9 mouse cellular contexts compared by ENCODE assay signal in the genomic region with DNA sequence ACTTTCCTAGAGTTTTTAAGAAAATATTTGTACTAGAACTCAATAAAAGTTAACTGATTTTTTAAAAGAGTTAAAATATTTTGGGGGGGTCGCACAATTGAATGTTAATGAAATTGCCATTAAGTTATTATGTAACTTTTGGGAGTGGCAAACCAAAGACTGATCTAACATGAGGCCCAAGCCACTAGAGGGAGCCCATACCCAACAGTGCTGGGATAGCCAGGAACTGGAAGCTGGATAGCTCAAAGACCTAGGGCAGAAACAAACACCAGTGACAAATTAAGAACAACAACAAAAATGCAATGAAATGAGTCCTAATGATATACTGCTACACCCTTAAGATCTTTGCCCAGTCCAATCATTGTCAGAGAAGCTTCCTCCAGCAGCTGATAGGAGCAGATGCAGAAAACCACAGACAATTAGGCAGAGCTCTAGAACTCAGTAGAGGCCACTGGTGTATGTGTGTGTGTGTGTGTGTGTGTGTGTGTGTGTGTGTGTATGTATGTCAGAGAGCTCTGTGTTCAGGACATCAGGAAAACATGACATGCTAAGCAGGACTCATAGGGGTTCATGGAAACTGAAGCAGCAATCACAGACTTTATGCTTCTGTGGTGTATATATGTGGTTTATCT.
DNase-seq lines count a peak whose midpoint lies in the region; ATAC-seq and TF ChIP-seq lines count a peak whose summit lies in the region.
"Had no signal": no experiment of that assay in that cellular context is flagged by ENCODE, and none has a peak within 500 bp of the region (broad histone marks: within the 10 kb centered on the region; RNA-seq: fewer than 3 reads in every experiment).

No protein-coding gene starts in this region.

- peak; percentile 39 for DNase-seq in MEL (ENCODE audit: low read depth, low spot score)
- peak; percentile 1 for DNase-seq in c-Kit-positive CD71-positive TER-119-positive erythroid progenitor cells, embryonic 14.5 days (ENCODE audit: low spot score)
- peak; percentile 19 to 26 for DNase-seq in frontal cortex, postnatal 25 days (ENCODE audit: low spot score in 2 of 2)
- peak; percentile 63 to 71 for DNase-seq in left cerebral cortex, adult 18-20 months (ENCODE audit: low spot score in 2 of 2)
- DNase-seq in retina, embryonic 14.5 days (ENCODE audit: low spot score): peak; percentile 80
- no peak for DNase-seq in B cell, adult 2 months

- TF ChIP-seq EP300 in MEL (IDR thresholded peaks at IDR 0.05; ENCODE audit: low read depth in 1 of 2, low read length in 2 of 2): no peak

- H3K79me2 ChIP-seq in MEL (ENCODE audit: control insufficient read depth, insufficient read depth, low read length, poor library complexity): no peaks in the 10 kb centered on the region

- H3K27ac ChIP-seq in intestine, postnatal 0 days (ENCODE audit: low read depth, low read length): no peak overlapping the region
- no peak overlapping the region for H3K27ac ChIP-seq in intestine, embryonic 16.5 days (ENCODE audit: low read length)
- no peak overlapping the region for H3K27ac ChIP-seq in MEL (ENCODE audit: control insufficient read depth, low read depth, low read length)
- H3K27ac ChIP-seq: limb, embryonic 15.5 days had no signal

- no peak for TF ChIP-seq POLR2A in MEL (IDR thresholded peaks at IDR 0.05; ENCODE audit: control insufficient read depth in 1 of 2, insufficient read depth in 1 of 2, low read depth in 1 of 2, low read length in 2 of 2, poor library complexity in 1 of 2)

- no peaks in the 10 kb centered on the region for H3K27me3 ChIP-seq in intestine, postnatal 0 days (replicated peaks; ENCODE audit: control insufficient read depth, insufficient read depth, low read length)
- H3K27me3 ChIP-seq in intestine, embryonic 16.5 days (replicated peaks; ENCODE audit: control insufficient read depth, insufficient read depth, low read length): no peaks in the 10 kb centered on the region
- no peaks in the 10 kb centered on the region for H3K27me3 ChIP-seq in MEL (ENCODE audit: control insufficient read depth in 1 of 2, insufficient read depth in 2 of 2, low read length in 2 of 2)
- H3K27me3 ChIP-seq: limb, embryonic 15.5 days had no signal

- H3K9ac ChIP-seq in intestine, postnatal 0 days (ENCODE audit: low read depth, low read length): no peak overlapping the region
- H3K9ac ChIP-seq in intestine, embryonic 16.5 days (ENCODE audit: low read depth, low read length): no peak overlapping the region
- H3K9ac ChIP-seq in MEL (ENCODE audit: control insufficient read depth, low read depth, low read length, poor library complexity, severe bottlenecking): no peak overlapping the region
- H3K9ac ChIP-seq: limb, embryonic 15.5 days had no signal

- H3K36me3 ChIP-seq in intestine, postnatal 0 days (ENCODE audit: control insufficient read depth, insufficient read depth): no peaks in the 10 kb centered on the region
- no peaks in the 10 kb centered on the region for H3K36me3 ChIP-seq in intestine, embryonic 16.5 days (ENCODE audit: control insufficient read depth, insufficient read depth, low read length)
- no peaks in the 10 kb centered on the region for H3K36me3 ChIP-seq in MEL (ENCODE audit: control insufficient read depth in 1 of 2, insufficient read depth in 2 of 2, low read length in 2 of 2)
- H3K36me3 ChIP-seq: limb, embryonic 15.5 days had no signal

- H3K4me2 ChIP-seq in intestine, postnatal 0 days (replicated peaks; ENCODE audit: low read depth): no peak overlapping the region
- no peak overlapping the region for H3K4me2 ChIP-seq in intestine, embryonic 16.5 days (ENCODE audit: low read depth, low read length)
- H3K4me2 ChIP-seq: limb, embryonic 15.5 days had no signal

- peak; percentile 52 for TF ChIP-seq RAD21 in MEL (IDR thresholded peaks at IDR 0.05; ENCODE audit: low read depth, low read length)

- ATAC-seq in intestine, postnatal 0 days: no peak
- no peak for ATAC-seq in intestine, embryonic 16.5 days

- TF ChIP-seq CTCF in intestine, postnatal 0 days (IDR thresholded peaks at IDR 0.05; ENCODE audit: low read depth): peak; percentile 80
- TF ChIP-seq CTCF in MEL (IDR thresholded peaks at IDR 0.05 in 2 of 3, conservative IDR thresholded peaks at IDR 0.05 in 1 of 3; ENCODE audit: control insufficient read depth in 1 of 3, insufficient read depth in 1 of 3, low read depth in 2 of 3, low read length in 3 of 3, poor library complexity in 1 of 3, severe bottlenecking in 1 of 3): peak; percentile 20 to 56 (median 55); a peak in 5 of 6 replicates

- 6% methylated on average over 1 of the region's 1 CpGs for WGBS in intestine, postnatal 0 days
- WGBS in intestine, embryonic 16.5 days: 13% methylated on average over 1 of the region's 1 CpGs

- H3K9me3 ChIP-seq in intestine, postnatal 0 days (ENCODE audit: control insufficient read depth): no peaks in the 10 kb centered on the region
- H3K9me3 ChIP-seq in intestine, embryonic 16.5 days (ENCODE audit: control insufficient read depth, low read length): no peaks in the 10 kb centered on the region
- no peaks in the 10 kb centered on the region for H3K9me3 ChIP-seq in MEL (replicated peaks; ENCODE audit: insufficient read depth, low read length)
- H3K9me3 ChIP-seq: limb, embryonic 15.5 days had no signal

- H3K4me3 ChIP-seq in intestine, postnatal 0 days (ENCODE audit: low read depth, low read length): no peak overlapping the region
- H3K4me3 ChIP-seq in intestine, embryonic 16.5 days (ENCODE audit: low read length): no peak overlapping the region
- no peak overlapping the region for H3K4me3 ChIP-seq in MEL (ENCODE audit: control insufficient read depth in 1 of 2, insufficient read depth in 1 of 2, low read depth in 2 of 2, low read length in 2 of 2)
- H3K4me3 ChIP-seq: limb, embryonic 15.5 days had no signal

- no peaks in the 10 kb centered on the region for H3K4me1 ChIP-seq in intestine, postnatal 0 days (replicated peaks; ENCODE audit: control insufficient read depth, insufficient read depth, low read length)
- no peaks in the 10 kb centered on the region for H3K4me1 ChIP-seq in intestine, embryonic 16.5 days (ENCODE audit: control insufficient read depth, insufficient read depth, low read length)
- no peaks in the 10 kb centered on the region for H3K4me1 ChIP-seq in MEL (ENCODE audit: control insufficient read depth in 1 of 2, insufficient read depth in 2 of 2, low read length in 2 of 2)
- H3K4me1 ChIP-seq: limb, embryonic 15.5 days had no signal

TF ChIP-seq in MEL, 35 proteins besides CTCF, POLR2A, EP300 and RAD21:
- no peak for TF ChIP-seq MXI1 (IDR thresholded peaks at IDR 0.05; ENCODE audit: low read depth, low read length)
- TF ChIP-seq ZMIZ1 (IDR thresholded peaks at IDR 0.05; ENCODE audit: low read depth, low read length): no peak
- no peak for TF ChIP-seq BHLHE40 (IDR thresholded peaks at IDR 0.05; ENCODE audit: borderline replicate concordance, low read depth, low read length)
- TF ChIP-seq MAZ (IDR thresholded peaks at IDR 0.05; ENCODE audit: low read depth, low read length): no peak
- TF ChIP-seq USF1 (IDR thresholded peaks at IDR 0.05; ENCODE audit: low read depth, low read length): no peak
- peak; percentile 48 for TF ChIP-seq ZC3H11A (IDR thresholded peaks at IDR 0.05; ENCODE audit: low read depth, low read length)
- TF ChIP-seq UBTF (IDR thresholded peaks at IDR 0.05; ENCODE audit: borderline replicate concordance, insufficient read depth, low read depth, low read length): no peak
- TF ChIP-seq CHD2 (IDR thresholded peaks at IDR 0.05; ENCODE audit: low read length): no peak
- peak; percentile 50 for TF ChIP-seq SMC3 (IDR thresholded peaks at IDR 0.05; ENCODE audit: low read depth, low read length)
- no peak for TF ChIP-seq USF2 (IDR thresholded peaks at IDR 0.05; ENCODE audit: borderline replicate concordance in 1 of 2, insufficient read depth in 1 of 2, low read depth in 1 of 2, low read length in 2 of 2)

Comparison
In these comparisons a context has a peak if more than half of its experiments do, and no peak if none do; other contexts are left out.
1. DNase-seq: peak in MEL (single experiment), c-Kit-positive CD71-positive TER-119-positive erythroid progenitor cells, embryonic 14.5 days (single experiment), frontal cortex, postnatal 25 days (2 of 2), left cerebral cortex, adult 18-20 months (2 of 2) and retina, embryonic 14.5 days (single experiment); none in B cell, adult 2 months (0 of 2).